Mouse (Mus musculus): ENCODE measurements around the gene Prl8a6.

GRCm38 (mm10) chr13:27433159-27433558 is 5.3 kb downstream of the Prl8a6 start:
- no peak for TF ChIP-seq POLR2A (IDR thresholded peaks at IDR 0.05; ENCODE audit: insufficient read length, low read depth)
- TF ChIP-seq POLR2AphosphoS2 (IDR thresholded peaks at IDR 0.05; ENCODE audit: insufficient read length, low read depth), result no peak
- no peak for TF ChIP-seq CEBPB (IDR thresholded peaks at IDR 0.05; ENCODE audit: insufficient read depth, poor library complexity, severe bottlenecking)
- no peak for TF ChIP-seq USF1 (IDR thresholded peaks at IDR 0.05; ENCODE audit: low read depth)
- TF ChIP-seq MAX (IDR thresholded peaks at IDR 0.05; ENCODE audit: low read depth), result no peak
- TF ChIP-seq MYOG (IDR thresholded peaks at IDR 0.05; ENCODE audit: control insufficient read depth in 1 of 3, insufficient read depth in 1 of 3, insufficient read length in 2 of 3, low read depth in 2 of 3), result no peak
- no peak for TF ChIP-seq MYOD1 (IDR thresholded peaks at IDR 0.05; ENCODE audit: control insufficient read depth in 1 of 3, insufficient read length in 2 of 3, low read depth in 2 of 3)
- no peak for TF ChIP-seq E2F4 (IDR thresholded peaks at IDR 0.05; ENCODE audit: insufficient read depth)
- no peak for TF ChIP-seq TCF3 (IDR thresholded peaks at IDR 0.05; ENCODE audit: insufficient read length, low read depth)
- TF ChIP-seq REST (IDR thresholded peaks at IDR 0.05; ENCODE audit: insufficient read depth, insufficient read length), result no peak
- TF ChIP-seq SRF (IDR thresholded peaks at IDR 0.05; ENCODE audit: control insufficient read depth, insufficient read length, low read depth), result no peak
- no peak for TF ChIP-seq TCF12 (IDR thresholded peaks at IDR 0.05; ENCODE audit: insufficient read depth, poor library complexity, severe bottlenecking)
